Mouse (Mus musculus) regulatory T cell (primary cell): Measurements from ENCODE around the gene Mif4gd.

Source experiments
- in situ Hi-C: fragments of 300-600 bp; cut with MboI, MseI; formaldehyde crosslinking; loops from one replicate; pipeline ENCODE4 v1.15.1; 2025; ENCODE audit warnings: high pct_unique_total_duplicates

Mif4gd gene

DNA sequence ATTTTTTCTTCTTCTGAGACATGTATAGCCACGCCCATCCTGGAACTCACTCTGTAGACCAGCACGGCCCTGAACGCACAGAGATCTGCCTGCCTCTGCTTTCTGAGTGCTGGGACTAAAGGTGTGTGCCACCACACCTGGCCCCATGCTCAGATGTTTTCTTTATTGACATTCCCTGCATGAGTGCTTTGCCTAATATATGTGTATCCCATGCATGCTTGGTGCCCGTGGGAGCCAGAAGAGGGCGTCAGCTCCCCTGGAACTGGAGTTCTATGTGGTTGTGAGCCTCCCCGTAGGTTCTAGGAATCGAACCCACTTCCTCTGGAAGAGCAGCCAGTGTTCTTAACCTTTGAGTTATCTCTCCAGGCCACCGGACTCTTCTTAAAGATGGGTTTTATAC is 22.3 kb upstream of the Mif4gd start:
- in situ Hi-C loops, result loop anchor here (10.0 to 25.0 kb wide), 2 partner anchors 470 to 1702 kb away; partner anchors contain the start of gene Slc9a3r1

DNA sequence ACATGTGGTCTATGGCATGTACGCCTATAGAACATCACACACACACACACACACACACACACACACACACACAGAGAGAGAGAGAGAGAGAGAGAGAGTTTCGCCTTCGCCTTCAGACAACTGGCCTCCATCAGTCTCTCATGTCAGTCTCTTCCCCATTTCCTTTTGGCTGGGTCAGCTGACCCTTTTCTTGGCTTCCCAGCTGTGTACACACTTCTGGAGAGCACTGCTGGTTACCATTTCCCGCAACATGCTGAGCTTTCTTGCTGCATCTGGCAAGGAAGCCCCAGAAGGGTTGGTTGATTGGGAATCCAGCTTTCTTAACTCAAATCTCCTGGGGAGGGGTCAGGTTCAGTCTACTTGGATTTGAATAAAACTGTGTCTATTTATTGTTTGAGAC is 21.3 kb upstream of the Mif4gd start:
- in situ Hi-C loops, result loop anchor here (10.0 to 25.0 kb wide), 2 partner anchors 469 to 1703 kb away; partner anchors contain the start of gene Slc9a3r1

DNA sequence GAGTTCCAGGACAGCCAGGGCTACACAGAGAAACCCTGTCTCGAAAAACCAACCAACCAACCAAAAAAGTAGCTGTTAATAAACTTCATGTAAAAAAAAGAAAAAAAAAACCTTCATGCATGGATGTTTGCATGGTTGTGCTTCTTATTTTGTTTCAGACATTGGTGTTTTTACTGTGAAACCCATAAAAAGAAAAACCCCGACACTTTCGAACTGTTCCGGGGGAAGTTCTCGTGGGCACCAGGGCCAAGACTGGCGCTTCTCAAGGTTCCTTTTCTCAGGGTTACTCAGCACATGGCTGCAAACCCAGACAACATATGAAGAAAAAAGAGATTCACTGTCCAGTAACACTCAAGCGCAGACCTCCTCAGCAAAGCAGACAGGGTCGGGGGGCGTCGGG is 20.1 kb upstream of the Mif4gd start:
- in situ Hi-C loops, result loop anchor here (10.0 to 25.0 kb wide), 2 partner anchors 468 to 1704 kb away; partner anchors contain the start of gene Slc9a3r1

DNA sequence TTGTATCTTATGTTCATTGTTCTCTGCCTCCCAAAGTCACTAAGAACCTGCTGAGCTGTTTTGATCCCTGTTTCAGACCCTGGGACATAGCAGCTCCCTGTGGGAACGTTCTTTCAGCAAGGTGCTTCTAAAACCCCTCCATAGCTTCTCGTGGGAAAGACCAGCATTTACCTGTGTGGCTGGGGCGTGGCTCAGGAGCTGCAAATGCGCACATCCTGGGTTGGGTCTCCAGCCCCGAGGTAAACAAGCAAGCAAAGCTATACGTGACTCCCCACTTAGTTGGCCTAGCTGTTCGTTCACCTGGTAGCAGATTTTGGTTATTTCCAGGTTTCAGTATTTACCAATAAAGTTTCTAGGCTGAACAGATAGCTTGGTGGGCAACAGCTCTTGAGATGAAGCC is 19.5 kb upstream of the Mif4gd start:
- in situ Hi-C loops, result loop anchor here (10.0 to 25.0 kb wide), 2 partner anchors 467 to 1705 kb away; partner anchors contain the start of gene Slc9a3r1

DNA sequence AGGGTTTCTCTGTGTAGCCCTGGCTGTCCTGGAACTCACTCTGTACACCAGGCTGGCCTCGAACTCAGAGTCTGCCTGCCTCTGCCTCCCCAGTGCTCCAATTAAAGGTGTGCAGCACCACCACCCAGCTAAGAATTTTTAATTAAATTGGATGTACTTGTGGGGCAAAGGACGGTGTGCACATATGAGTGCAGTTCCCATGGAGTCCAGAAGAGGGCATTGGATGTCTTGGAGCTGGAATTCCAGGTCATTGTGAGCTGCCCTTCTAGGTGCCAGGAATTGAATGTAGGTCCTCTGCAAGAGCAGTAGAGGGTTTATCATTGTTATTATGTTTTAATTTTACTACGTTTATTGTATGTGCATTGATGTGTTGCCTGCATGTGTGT is 18.7 kb upstream of the Mif4gd start:
- in situ Hi-C loops, result loop anchor here (10.0 to 25.0 kb wide), 2 partner anchors 467 to 1706 kb away; partner anchors contain the start of gene Slc9a3r1

DNA sequence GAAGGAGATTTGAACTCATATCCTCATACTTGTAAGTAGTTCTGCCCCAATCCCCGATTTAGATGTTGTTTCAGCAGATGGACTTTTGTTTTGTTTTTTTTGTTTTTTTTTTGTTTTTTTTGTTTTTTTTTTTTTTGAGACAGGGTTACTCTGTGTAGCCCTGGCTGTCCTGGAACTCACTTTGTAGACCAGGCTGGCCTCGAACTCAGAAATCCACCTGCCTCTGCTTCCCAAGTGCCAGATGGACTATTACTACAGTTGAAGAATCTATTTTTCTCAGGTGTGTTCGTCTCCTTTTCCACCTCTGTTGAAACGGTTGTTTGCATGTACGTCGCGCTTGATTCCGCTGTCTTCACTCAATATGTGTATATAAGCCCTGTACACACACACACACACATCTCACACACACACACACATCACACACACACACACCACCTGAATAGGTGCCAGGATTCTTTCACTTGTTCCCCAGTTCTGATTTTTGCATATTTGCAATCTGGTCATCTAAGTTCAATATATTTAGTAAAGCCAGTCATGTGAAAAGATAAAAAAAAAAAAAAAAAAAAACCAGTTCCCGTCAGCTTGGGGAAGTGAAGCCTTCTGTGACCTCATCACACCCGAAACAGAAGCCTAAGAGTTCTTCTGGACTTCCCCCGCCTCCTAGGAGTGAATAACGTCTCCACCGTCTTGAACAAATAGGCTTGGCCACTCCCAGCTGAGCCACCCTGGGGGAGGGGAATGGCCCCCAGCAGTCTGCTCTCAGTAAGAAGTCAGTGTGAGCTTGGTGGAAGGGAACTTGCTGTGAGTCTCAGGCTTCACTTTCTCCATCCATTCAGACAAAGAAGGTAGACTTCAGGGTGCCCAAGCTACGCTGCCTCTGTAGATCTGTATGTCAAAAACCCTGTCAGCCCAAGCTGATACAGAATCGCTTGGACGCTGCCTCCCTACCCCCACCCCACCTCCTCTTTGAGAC is 18.0 kb upstream of the Mif4gd start:
- in situ Hi-C loops, result loop anchor here (10.0 to 25.0 kb wide), 2 partner anchors 466 to 1706 kb away; partner anchors contain the start of gene Slc9a3r1

DNA sequence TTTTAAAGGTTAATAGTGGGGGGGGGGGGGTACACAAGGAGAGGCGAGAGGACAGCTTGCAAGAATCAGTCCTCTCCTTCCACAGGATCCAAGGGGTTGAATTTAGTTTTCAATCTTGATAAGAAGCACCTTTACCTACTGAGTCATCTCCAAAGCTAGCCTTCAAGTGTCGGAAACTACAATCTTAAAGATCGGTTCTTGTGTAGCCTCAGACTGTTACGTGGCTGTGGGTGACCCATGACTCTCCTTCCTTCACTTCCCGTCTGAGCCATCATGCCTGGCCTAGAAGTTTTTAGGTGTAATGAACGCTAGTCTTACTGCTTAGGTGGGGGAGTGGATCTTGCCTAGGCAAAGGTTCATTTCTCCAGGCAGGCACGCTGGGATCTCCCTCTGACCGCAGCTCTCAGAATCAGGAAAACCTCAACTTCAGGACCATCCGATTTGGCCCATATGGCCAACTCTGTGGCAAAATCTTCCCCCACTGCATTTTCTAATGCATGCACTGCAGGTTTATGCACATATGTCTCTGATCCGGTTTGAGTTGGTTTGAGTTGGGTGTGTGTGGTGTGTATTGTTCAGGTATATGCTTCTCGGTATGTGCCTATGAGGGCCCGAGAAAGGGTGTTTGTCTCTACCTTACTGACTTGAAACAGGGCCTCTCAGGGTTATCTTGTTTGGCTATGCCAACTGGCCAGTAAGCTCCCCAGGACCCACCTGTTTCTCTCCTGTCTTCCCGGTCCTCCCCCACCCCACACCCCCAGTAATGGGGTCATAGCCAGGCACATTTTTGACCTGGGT is 17.2 kb upstream of the Mif4gd start:
- in situ Hi-C loops, result loop anchor here (10.0 to 25.0 kb wide), 2 partner anchors 465 to 1707 kb away; partner anchors contain the start of gene Slc9a3r1

DNA sequence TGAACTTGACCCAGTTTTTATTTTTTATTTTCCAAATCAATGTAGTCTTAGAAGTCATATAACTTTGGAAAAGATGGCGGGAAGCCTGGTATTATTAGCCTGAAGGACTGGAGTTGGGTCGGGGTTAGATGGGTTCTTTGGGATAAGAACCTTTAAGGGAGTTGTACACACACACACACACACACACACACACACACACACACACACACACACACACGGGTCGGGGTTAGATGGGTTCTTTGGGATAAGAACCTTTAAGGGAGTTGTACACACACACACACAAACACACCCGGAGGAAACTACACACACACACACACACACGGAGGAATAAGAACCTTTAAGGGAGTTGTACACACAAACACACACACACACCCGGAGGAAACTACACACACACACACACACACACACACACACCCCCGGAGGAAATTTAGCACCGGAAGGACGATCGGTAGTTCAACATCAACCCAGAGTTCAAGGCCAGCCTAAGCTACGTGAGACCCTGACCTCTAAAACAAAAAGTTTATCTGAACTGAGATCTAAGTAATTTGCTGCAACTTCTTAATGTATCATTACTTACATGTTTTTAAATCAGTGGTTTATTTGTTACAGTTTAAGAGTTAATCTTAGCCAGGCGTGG is 15.8 kb upstream of the Mif4gd start:
- in situ Hi-C loops, result loop anchor here (25.0 kb wide), 1 partner anchor 1709 kb away; no protein-coding TSS in a partner anchor

DNA sequence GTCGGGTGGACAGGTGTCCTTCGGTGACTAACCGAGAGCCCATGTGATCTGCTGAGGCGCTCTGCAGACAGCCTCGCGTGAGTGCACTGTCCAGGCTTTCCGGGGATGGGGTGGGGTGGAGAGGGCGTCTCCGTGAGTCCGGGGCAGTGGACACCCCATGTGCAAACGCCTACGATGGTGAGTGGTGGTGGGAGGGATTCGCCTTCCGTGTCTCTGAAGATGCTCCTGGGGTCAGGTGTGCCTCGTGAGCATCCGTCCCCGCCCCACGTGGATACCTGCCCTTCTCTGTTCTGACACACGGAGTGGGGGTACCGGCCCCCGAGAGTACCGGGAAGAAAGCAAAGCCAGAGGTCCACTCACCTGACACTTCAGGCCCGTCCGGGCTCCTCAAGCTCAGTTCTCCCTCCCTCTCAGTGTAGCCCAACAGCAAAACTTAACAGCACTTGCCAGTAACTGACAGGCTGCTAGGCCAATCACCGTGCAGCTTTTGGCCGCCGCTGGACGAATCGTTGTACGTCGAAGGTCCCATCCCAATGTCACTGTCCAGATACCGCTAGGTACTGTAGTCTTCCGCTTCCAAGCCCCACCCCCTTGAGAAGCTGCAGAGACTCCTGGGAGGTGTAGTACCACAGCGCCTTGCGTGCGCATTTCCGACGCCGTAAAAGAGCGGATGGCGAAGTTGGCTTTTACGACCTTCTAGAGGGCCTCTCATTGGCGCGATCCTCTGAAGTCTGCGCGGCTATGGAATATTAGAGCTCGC is 15.1 kb upstream of the Mif4gd start, which contains the start of gene Slc25a19:
TSS of gene Slc25a19 (minus strand) at position 591 of the 760 bp plus-strand sequence.
- in situ Hi-C loops, result loop anchor here (25.0 kb wide), 1 partner anchor 1709 kb away; no protein-coding TSS in a partner anchor

DNA sequence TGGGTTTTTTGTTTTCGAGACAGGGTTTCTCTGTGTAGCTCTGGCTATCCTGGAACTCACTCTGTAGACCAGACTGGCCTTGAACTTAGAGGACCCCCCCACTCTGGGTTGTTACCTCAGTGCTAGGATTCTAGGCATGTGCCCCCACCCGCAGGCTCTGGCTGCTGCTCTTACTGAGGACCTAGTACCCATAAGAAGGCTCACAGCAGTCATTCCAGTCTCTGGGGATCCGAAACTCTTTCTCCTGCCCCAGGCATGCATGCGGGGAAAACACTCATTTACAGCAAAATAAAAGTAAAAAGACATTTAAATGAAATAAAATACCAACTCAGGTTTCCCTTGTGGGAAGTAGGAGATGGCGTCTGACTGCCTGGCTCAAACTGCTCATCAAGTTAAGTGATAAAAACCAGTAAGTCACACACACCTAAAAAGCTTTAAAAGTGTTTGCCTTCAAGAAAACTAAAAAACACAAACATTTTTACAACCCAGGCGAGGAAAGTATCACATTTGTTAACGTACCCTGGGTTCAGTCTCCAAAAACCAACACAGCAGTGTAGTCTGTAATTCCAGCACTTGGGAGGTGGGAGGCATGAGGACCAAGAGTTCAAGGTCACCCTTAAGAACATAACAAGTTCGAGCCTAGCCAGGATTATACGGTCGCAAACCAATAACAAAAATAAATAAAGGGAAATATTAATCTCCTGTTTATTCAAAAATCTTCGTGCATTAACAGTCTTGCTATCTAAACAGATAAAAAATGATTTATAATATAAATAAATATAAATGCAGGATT is 14.3 kb upstream of the Mif4gd start:
- in situ Hi-C loops, result loop anchor here (25.0 kb wide), 1 partner anchor 1710 kb away; no protein-coding TSS in a partner anchor

DNA sequence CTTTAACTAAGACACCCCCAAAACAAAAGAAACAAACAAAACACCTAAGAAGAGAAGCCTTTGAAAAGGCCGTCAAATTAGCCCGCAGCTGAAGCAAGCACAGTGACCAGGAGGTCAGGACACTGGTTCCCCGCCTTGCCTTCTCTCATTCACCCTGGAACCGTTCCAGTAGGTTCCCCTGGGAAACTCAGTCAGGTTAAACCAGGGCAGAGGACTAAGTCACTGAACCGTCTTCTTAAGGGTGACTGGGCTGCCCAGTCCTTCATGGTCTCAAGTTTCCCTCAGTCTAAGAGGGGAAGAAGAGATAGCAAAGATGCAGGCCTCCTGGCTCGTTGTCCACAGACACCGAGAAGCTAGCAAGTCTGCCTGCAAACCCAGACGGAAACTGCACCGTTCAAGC is 13.1 kb upstream of the Mif4gd start:
- in situ Hi-C loops, result loop anchor here (25.0 kb wide), 1 partner anchor 1711 kb away; no protein-coding TSS in a partner anchor

DNA sequence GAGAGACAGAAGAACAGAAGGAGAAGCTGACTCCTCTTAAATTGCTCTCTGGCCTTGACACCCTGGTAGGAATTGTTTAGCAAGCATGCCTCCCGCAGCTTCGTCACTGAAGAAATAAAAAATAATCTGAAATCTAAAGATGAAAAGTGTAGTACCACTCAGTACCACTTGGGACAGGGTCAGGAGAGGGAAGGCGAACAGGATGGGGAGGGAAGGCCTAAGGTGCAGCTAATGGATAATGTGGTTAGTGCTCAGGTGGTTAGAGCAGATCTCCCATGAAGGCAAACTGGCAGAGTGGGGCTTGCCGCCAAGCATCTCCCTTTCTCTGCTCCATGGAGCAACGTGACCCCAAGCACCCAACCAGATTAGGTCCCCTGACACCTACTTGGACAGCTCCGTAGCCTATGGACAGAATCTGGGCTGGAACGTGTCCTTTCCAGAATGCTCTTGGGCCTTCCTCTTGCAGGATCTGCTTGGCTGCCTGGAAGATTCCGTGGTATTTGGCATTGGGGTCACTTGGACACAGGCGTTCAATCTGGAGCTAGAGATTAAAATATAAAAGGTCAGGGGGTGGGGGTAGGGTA is 10.8 kb upstream of the Mif4gd start:
- in situ Hi-C loops, result loop anchor here (5.0 kb wide), 1 partner anchor 189 kb away; the partner anchor contains the start of genes Caskin2 and Tsen54

DNA sequence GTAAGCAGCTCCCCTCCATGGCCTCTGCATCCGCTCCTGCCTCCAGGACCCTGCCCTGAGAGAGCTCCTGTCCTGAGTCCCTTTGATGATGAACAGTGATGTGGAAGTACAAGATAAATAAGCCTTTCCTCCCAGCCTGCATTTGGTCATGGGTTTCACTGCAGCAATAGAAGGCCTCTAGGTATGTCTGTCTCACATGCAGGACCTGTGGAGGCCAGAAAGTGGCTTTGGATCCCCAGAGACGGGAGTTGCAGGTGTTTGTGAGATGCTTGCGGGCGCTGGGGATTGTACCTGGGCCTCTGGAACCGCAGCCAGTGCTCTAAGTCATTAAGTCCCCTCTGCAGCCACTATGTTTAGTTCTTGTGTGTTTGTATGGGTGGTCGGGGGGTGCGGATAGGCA is 7.2 kb upstream of the Mif4gd start:
- in situ Hi-C loops, result loop anchor here (5.0 kb wide), 1 partner anchor 192 kb away; the partner anchor contains the start of genes Caskin2 and Tsen54

DNA sequence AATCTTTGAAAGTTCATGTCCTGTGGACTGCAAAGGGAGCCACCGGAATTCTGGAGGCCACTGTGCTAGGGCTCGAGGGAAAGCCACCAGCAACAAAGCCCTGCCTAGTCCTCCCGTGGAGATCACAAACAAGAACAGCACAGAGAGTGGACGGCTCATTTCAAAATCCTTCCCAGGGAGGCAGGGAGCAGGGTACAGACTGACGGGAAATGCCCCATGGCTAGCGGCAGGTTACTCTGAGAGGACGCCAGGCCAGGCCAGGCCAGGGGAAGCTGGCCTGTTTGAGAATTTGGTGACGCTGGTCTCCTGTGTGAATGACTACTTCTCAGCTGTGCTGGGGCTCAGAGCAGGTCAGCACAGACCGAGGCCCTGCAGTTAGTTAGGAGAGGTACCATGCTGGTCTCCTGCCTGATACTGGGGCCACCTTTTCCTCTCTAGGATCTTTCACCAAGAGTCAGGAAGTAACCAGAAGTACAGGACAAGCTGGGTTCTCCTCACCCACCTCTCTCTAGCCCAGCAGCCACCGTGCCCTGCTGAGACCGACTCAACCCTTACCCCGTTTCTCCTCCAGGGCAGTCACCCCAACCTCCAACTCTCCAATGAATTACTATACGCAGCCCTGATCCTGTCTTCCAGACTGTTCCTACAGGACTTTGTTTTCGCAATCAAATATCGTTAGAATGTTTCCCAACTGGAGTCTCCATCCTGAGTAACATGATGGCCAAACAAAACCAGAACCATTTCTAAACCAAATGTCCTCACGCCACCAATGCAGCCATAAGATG is 6.2 kb upstream of the Mif4gd start:
- in situ Hi-C loops, result no loop called here

DNA sequence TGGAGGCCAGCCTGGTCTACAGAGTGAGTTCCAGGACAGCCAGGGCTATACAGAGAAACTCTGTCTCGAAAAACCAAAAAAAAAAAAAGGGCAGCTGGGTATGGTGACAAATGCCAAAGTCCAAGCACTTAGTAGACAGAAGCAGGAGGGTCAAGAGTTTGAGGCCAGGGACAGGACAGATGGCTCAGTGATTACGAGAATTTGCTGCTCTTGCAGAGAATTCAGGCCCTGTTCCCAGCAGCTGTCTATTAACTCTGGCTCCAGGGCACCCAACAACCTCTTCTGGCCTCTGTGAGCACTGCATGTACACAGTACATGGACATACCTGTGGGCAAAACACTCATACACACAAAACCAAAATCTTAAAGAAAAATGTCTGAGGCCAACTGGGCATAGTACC is 5.2 kb upstream of the Mif4gd start:
- in situ Hi-C loops, result no loop called here

DNA sequence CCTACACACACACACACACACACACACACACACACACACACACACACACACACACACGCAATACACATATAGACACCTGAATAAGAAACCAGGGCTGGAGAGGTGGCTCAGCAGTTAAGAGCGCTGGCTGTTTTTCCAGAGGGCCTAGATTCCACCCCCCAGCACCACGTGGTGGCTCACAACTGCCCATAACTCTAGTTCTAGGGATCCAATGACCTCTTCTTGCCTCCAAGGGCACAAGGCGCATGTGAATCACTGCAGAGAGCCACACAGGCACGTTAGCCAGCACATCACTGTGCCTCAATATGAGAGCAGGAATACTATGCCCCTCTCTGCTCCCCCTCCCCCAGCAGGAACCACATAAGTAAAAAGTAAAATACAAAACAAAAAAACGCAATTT is 4.1 kb upstream of the Mif4gd start:
- in situ Hi-C loops, result no loop called here

DNA sequence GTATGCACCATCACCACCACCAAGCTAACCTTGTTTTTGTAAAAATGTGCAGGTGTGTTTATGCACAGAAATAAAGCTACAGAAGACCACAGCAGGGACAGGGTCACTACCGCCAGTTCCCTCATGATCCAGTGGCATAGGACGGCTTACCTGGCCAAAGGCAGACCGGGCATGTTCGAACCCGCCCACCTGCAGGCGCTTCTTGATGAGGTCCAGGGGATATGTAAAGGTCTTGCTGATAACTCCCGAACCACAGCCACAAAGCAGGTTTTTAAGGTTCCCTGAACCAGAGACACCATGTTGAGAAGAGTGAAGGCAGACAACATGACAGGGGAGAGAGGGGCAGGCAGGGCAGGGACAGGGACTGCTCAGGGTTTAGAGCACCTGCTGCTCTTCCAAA is 3.6 kb upstream of the Mif4gd start:
- in situ Hi-C loops, result no loop called here

DNA sequence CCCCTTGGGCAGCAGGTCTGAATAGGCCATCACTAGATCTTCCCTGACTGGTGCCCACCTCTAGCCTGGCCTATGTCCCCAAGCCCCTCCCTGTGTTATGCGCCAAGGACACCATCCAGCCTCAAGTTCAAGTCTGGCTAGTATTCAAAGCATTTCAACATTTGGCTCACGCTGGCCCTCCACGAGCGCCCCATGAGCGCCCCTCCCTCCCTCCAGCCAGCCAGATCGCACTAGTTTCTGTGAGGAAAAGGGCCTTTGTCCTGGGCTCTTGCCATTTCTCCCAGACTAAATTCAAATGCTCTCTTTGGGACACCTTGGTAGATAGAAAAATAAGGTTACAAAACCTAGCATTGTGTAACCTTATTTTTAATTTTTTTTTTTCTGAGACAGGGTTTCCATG is 3.1 kb upstream of the Mif4gd start:
- in situ Hi-C loops, result no loop called here
